Mouse (Mus musculus): ENCODE results near the gene Ube2d3. TPM values are rescaled to one million over a fixed set of nuclear protein-coding genes. Genes with fewer than 3 reads are reported as not detected.
"Not testable (repeated sequence)": the region's sequence is repeated elsewhere in the genome, so short reads cannot be mapped to it uniquely, and the experiment has no call there.

The Ube2d3 gene
- polyA plus RNA-seq, 1 experiment, result 259 TPM

- Histone ChIP-seq H3K4me1 (ENCODE audit: control insufficient read depth, insufficient read depth, insufficient read length, low read length) (no peaks in the 10 kb centered on the region), H3K4me3 (ENCODE audit: low read depth, low read length) (no peak overlapping the region), H3K27ac (ENCODE audit: insufficient read depth, low read depth, low read length) (no peak overlapping the region), H3K36me3 (ENCODE audit: control insufficient read depth, insufficient read depth, low read length) (peaks cover 11% of the 10 kb centered on the region), H3K27me3 (ENCODE audit: control insufficient read depth, insufficient read depth, low read length) (no peaks in the 10 kb centered on the region)
- WGBS, result 90% methylated on average over 1 of the region's 1 CpGs
- no peak for TF ChIP-seq CTCF (IDR thresholded peaks at IDR 0.05; ENCODE audit: extremely low read depth, insufficient read length, insufficient replicate concordance, low read depth, low read length)
- TF ChIP-seq POLR2A (IDR thresholded peaks at IDR 0.05; ENCODE audit: low read depth, low read length), result no peak
Measured at GRCm38 (mm10) chr3:135468402-135468801, 30.5 kb downstream of the Ube2d3 start.

GRCm38 (mm10) chr3:135469146-135469545 is 31.2 kb downstream of the Ube2d3 start:
- WGBS, result 45% methylated on average over 3 of the region's 3 CpGs
- H3K4me1 ChIP-seq (ENCODE audit: control insufficient read depth, insufficient read depth, insufficient read length, low read length), result no peaks in the 10 kb centered on the region
- H3K27ac ChIP-seq (ENCODE audit: insufficient read depth, low read depth, low read length), result no peak overlapping the region
- TF ChIP-seq CTCF (IDR thresholded peaks at IDR 0.05; ENCODE audit: extremely low read depth, insufficient read length, insufficient replicate concordance, low read depth, low read length) (no peak), POLR2A (IDR thresholded peaks at IDR 0.05; ENCODE audit: low read depth, low read length) (no peak)
- peaks cover 9% of the 10 kb centered on the region for H3K36me3 ChIP-seq (ENCODE audit: control insufficient read depth, insufficient read depth, low read length)
- H3K4me3 ChIP-seq (ENCODE audit: low read depth, low read length), result no peak overlapping the region
- H3K27me3 ChIP-seq (ENCODE audit: control insufficient read depth, insufficient read depth, low read length), result no peaks in the 10 kb centered on the region

GRCm38 (mm10) chr3:135469974-135470373 is 32.0 kb downstream of the Ube2d3 start:
- H3K27ac ChIP-seq (ENCODE audit: insufficient read depth, low read depth, low read length), result no peak overlapping the region
- TF ChIP-seq CTCF (IDR thresholded peaks at IDR 0.05; ENCODE audit: extremely low read depth, insufficient read length, insufficient replicate concordance, low read depth, low read length) (no peak), POLR2A (IDR thresholded peaks at IDR 0.05; ENCODE audit: low read depth, low read length) (no peak)
- peaks cover 4% of the 10 kb centered on the region; the same call in 1 of the 2 replicates for H3K4me1 ChIP-seq (ENCODE audit: control insufficient read depth, insufficient read depth, insufficient read length, low read length)
- 15% methylated on average over 4 of the region's 4 CpGs for WGBS
- no peaks in the 10 kb centered on the region for H3K27me3 ChIP-seq (ENCODE audit: control insufficient read depth, insufficient read depth, low read length)
- H3K36me3 ChIP-seq (ENCODE audit: control insufficient read depth, insufficient read depth, low read length), result peaks cover 5% of the 10 kb centered on the region
- H3K4me3 ChIP-seq (ENCODE audit: low read depth, low read length), result no peak overlapping the region

GRCm38 (mm10) chr3:135470823-135471222 is 32.9 kb downstream of the Ube2d3 start:
- Histone ChIP-seq H3K36me3 (ENCODE audit: control insufficient read depth, insufficient read depth, low read length) (peaks cover 5% of the 10 kb centered on the region), H3K4me3 (ENCODE audit: low read depth, low read length) (no peak overlapping the region), H3K27ac (ENCODE audit: insufficient read depth, low read depth, low read length) (no peak overlapping the region), H3K4me1 (ENCODE audit: control insufficient read depth, insufficient read depth, insufficient read length, low read length) (peaks cover 7% of the 10 kb centered on the region; the same call in 1 of the 2 replicates), H3K27me3 (ENCODE audit: control insufficient read depth, insufficient read depth, low read length) (no peaks in the 10 kb centered on the region)
- no peak for TF ChIP-seq POLR2A (IDR thresholded peaks at IDR 0.05; ENCODE audit: low read depth, low read length)
- TF ChIP-seq CTCF (IDR thresholded peaks at IDR 0.05; ENCODE audit: extremely low read depth, insufficient read length, insufficient replicate concordance, low read depth, low read length), result no peak
- WGBS, result 57% methylated on average over 1 of the region's 1 CpGs

GRCm38 (mm10) chr3:135475025-135475424 is 37.1 kb downstream of the Ube2d3 start:
- H3K36me3 ChIP-seq (ENCODE audit: control insufficient read depth, insufficient read depth, low read length), result no peaks in the 10 kb centered on the region
- no peak overlapping the region for H3K27ac ChIP-seq (ENCODE audit: insufficient read depth, low read depth, low read length)
- H3K4me3 ChIP-seq (ENCODE audit: low read depth, low read length), result no peak overlapping the region
- peaks cover 7% of the 10 kb centered on the region; the same call in 1 of the 2 replicates for H3K4me1 ChIP-seq (ENCODE audit: control insufficient read depth, insufficient read depth, insufficient read length, low read length)
- 54% methylated on average over 8 of the region's 8 CpGs for WGBS
- no peak for TF ChIP-seq POLR2A (IDR thresholded peaks at IDR 0.05; ENCODE audit: low read depth, low read length)
- H3K27me3 ChIP-seq (ENCODE audit: control insufficient read depth, insufficient read depth, low read length), result no peaks in the 10 kb centered on the region

GRCm38 (mm10) chr3:135476286-135476685 is 38.3 kb downstream of the Ube2d3 start:
- Histone ChIP-seq H3K4me1 (ENCODE audit: control insufficient read depth, insufficient read depth, insufficient read length, low read length) (peaks cover 7% of the 10 kb centered on the region; the same call in 1 of the 2 replicates), H3K4me3 (ENCODE audit: low read depth, low read length) (no peak overlapping the region), H3K27ac (ENCODE audit: insufficient read depth, low read depth, low read length) (no peak overlapping the region), H3K36me3 (ENCODE audit: control insufficient read depth, insufficient read depth, low read length) (no peaks in the 10 kb centered on the region), H3K27me3 (ENCODE audit: control insufficient read depth, insufficient read depth, low read length) (no peaks in the 10 kb centered on the region)
- whole genome bisulfite sequencing, result 64% methylated on average over 6 of the region's 6 CpGs
- TF ChIP-seq POLR2A (IDR thresholded peaks at IDR 0.05; ENCODE audit: low read depth, low read length), result no peak
- TF ChIP-seq CTCF (IDR thresholded peaks at IDR 0.05; ENCODE audit: extremely low read depth, insufficient read length, insufficient replicate concordance, low read depth, low read length), result no peak

- H3K4me1 ChIP-seq (ENCODE audit: control insufficient read depth, insufficient read depth, insufficient read length, low read length), result peaks cover 7% of the 10 kb centered on the region; the same call in 1 of the 2 replicates
- no peaks in the 10 kb centered on the region for H3K27me3 ChIP-seq (ENCODE audit: control insufficient read depth, insufficient read depth, low read length)
- no peak for TF ChIP-seq POLR2A (IDR thresholded peaks at IDR 0.05; ENCODE audit: low read depth, low read length)
- TF ChIP-seq CTCF (IDR thresholded peaks at IDR 0.05; ENCODE audit: extremely low read depth, insufficient read length, insufficient replicate concordance, low read depth, low read length), result no peak
- no peak overlapping the region for H3K27ac ChIP-seq (ENCODE audit: insufficient read depth, low read depth, low read length)
- H3K36me3 ChIP-seq (ENCODE audit: control insufficient read depth, insufficient read depth, low read length), result no peaks in the 10 kb centered on the region
- whole genome bisulfite sequencing, result 91% methylated on average over 2 of the region's 2 CpGs
- no peak overlapping the region for H3K4me3 ChIP-seq (ENCODE audit: low read depth, low read length)
Measured at GRCm38 (mm10) chr3:135476977-135477376, 39.0 kb downstream of the Ube2d3 start.

GRCm38 (mm10) chr3:135479090-135479489 is 41.1 kb downstream of the Ube2d3 start:
- H3K27me3 ChIP-seq (ENCODE audit: control insufficient read depth, insufficient read depth, low read length); H3K36me3 ChIP-seq (ENCODE audit: control insufficient read depth, insufficient read depth, low read length): not testable (repeated sequence)
- 83% methylated on average over 5 of the region's 5 CpGs for WGBS

More at GRCm38 (mm10) chr3:135479090-135479489, 41.1 kb downstream of the Ube2d3 start:
- not testable (repeated sequence) for H3K4me3 ChIP-seq (ENCODE audit: low read depth, low read length); H3K27ac ChIP-seq (ENCODE audit: insufficient read depth, low read depth, low read length)
- H3K4me1 ChIP-seq (ENCODE audit: control insufficient read depth, insufficient read depth, insufficient read length, low read length), result peaks cover 10% of the 10 kb centered on the region; the same call in 1 of the 2 replicates

Measured in small intestine, adult 2 months (tissue).